Mouse (Mus musculus): ENCODE results near the gene Rnasek.

DNA sequence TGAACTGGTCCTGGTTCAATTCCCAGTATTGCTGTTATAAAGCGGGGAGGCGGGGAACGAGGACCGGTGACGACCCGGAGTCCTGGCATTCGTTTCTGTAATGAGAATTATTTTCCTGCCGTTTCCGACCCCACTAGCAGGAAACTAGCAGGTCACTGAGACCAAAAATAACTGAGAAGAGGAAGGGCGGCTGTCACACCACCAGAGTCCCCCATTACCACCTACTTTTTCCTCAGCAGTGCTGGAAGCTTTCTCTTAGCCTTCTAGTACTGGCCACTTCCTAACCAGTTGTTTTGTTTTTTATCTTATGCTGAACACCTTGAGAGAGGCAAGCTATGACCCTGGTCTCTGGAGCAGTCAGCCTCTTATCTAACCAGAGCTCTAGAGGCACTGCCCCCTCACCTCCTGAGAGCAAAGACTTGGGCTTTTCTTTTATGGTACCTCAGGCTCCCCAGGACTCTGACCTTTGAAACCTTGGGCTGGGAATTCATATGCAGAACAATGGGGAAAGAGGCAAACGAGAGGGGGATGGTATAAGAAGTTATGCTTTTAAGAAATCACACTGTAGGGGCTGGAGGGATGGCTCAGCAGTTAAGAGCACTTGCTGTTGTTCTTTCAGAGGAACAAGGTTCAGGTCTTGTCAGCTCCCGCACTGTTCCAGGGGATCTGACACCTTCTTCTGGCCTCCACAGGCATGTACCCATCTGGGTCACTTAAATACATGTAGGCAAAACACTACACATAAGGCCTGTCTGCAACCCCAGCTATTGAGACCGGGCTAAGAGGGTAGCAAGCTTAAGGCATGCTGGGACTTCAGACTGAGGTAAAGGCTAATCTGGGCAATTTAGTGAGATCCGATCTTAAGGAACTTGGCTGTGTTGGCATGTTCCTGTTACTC, 17.8 kb downstream of the Rnasek start:
- TF ChIP-seq CTCF (IDR thresholded peaks at IDR 0.05; ENCODE audit: low read depth, low read length) (no peak), POLR2A (IDR thresholded peaks at IDR 0.05; ENCODE audit: extremely low read depth, insufficient read depth, low read length) (no peak)
